Mouse (Mus musculus) kidney, adult 2 months (tissue): ENCODE results near the gene Cstb. TPM values are rescaled to one million over a fixed set of nuclear protein-coding genes. Genes with fewer than 3 reads are reported as not detected.
A peak's percentile ranks its signal among the peaks of the same experiment; 100 is the strongest.

Experiments
- DNase-seq: peaks from one replicate; pipeline ENCODE4 v3.0.0; 2021
- H3K27ac ChIP-seq: fragments of 200-500 bp; 2 replicates; pipeline ENCODE4 v1.5.1; 2012; ENCODE audit warnings: low read depth, low read length, control low read depth, inconsistent platforms; ENCODE audit not compliant: insufficient read depth
- H3K27me3 ChIP-seq: fragments of 200-500 bp; replicated peaks from 2 replicates; pipeline ENCODE4 v1.6.1; 2012; ENCODE audit warnings: mild to moderate bottlenecking, moderate library complexity, low read length, inconsistent platforms; ENCODE audit not compliant: control insufficient read depth, insufficient read depth
- H3K36me3 ChIP-seq: fragments of 200-500 bp; 2 replicates; pipeline ENCODE4 v1.6.1; 2012; ENCODE audit warnings: mild to moderate bottlenecking, moderate library complexity, low read length, inconsistent platforms; ENCODE audit not compliant: control insufficient read depth, insufficient read depth
- H3K4me1 ChIP-seq: fragments of 200-500 bp; 2 replicates; pipeline ENCODE4 v1.6.1; 2011; ENCODE audit warnings: low read length; ENCODE audit not compliant: control insufficient read depth, insufficient read depth
- H3K4me3 ChIP-seq: fragments of 200-500 bp; 2 replicates; pipeline ENCODE4 v1.5.1; 2011; ENCODE audit warnings: mild to moderate bottlenecking, low read depth, low read length, control low read depth; ENCODE audit not compliant: insufficient read depth
- CTCF ChIP-seq: fragments of 200-500 bp; conservative IDR thresholded peaks from 2 replicates; pipeline ENCODE4 v1.5.1; 2011; ENCODE audit warnings: low read depth, mild to moderate bottlenecking, control low read depth, low read length, moderate library complexity, mixed read lengths; ENCODE audit not compliant: insufficient read depth, insufficient read length
- POLR2A ChIP-seq: fragments of 200-500 bp; IDR thresholded peaks from one replicate; pipeline ENCODE4 v1.6.1; 2011; ENCODE audit warnings: low read depth, low read length, control low read depth
- WGBS: fragments of 180-500 bp; shearing (Covaris S2); methylation state at CpG from one replicate; pipeline ENCODE4 v1.1.7; 2018; 5-methylcytosine and 5-hydroxymethylcytosine counted together
- polyA plus RNA-seq: library from polyadenylated mRNA; depleted of rRNA; stranded (reverse); fragments of >200 nt; gene quantifications from 2 replicates; pipeline ENCODE4 v1.2.3, GENCODE M21; 2012; rRNA removed

Cstb gene
- 101 and 115 TPM in 2 replicates for polyA plus RNA-seq

DNA sequence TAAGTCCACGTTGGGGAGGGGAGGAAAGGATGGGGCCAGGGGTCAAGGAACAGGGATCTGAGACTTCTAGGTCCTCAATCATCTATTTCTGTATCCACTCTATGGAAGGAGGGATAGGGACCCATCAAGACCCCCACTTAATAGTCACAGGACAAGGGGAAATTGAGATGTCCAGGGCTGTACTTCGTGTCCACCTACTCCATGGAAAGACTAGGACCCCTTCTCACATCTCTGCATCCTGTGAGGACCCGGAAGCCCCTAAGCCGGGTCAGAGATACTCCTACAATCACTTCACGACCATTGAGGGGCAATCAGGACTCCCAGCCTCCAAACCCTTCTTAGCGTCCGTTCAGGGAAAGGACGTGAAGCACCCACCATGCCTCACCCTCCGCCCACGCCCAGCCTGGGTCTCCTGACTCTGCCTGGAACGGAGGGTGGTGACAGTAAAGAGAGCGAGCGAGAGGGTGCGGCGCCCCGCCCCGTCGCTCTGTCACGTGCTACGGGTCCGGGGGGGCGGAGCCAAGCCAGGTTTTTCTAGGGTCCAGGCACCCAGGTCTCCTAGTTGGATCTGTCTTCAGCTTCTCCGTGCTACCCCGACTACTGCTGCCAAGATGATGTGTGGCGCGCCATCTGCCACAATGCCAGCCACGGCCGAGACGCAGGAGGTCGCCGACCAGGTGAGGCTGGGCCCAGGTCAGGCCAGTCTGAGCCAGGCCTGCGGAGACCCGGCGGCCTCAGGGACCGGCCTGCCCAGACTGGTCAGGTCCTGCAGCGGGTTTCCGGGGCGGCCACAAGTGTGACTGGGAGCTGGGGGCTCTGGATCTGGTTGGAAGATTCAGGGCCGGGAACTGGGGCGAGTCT, at the start of gene Cstb:
TSS of gene Cstb (plus strand) at position 489 of the 861 bp plus-strand sequence.
- DNase-seq = peak; percentile 89
- Histone ChIP-seq H3K36me3 (no peaks in the 10 kb centered on the region), H3K4me3 (peak within 1 kb of the TSS; percentile 86), H3K4me1 (peaks cover 6% of the 10 kb centered on the region; the same call in 1 of the 2 replicates), H3K27me3 (no peaks in the 10 kb centered on the region), H3K27ac (peak within 1 kb of the TSS; percentile 69)
- WGBS = 2% methylated on average over 40 of the region's 40 CpGs
- no peak for TF ChIP-seq CTCF
- no peak for TF ChIP-seq POLR2A

DNA sequence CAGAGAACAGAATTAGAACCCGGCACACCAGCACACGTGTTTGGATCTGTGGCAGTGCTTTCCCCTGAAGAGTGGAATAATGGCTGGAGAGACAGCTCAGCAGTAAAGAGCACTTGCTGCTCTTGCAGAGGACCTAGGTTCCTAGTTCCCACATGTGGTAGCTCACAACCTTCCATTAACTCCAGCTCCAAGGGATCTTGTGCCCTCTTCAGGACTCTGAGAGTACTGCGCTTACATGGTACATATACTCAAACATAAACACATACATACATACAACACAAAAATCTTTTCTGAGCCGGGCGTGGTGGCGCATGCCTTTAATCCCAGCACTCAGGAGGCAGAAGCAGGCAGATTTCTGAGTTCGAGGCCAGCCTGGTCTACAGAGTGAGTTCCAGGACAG, 47.0 kb upstream of the Cstb start:
- no peak for DNase-seq
- no peak overlapping the region for H3K4me3 ChIP-seq
- H3K27ac ChIP-seq = no peak overlapping the region
- TF ChIP-seq CTCF = no peak
- no peak for TF ChIP-seq POLR2A
- H3K27me3 ChIP-seq = no peaks in the 10 kb centered on the region
- H3K36me3 ChIP-seq = no peaks in the 10 kb centered on the region
- H3K4me1 ChIP-seq = no peaks in the 10 kb centered on the region
- WGBS = 97% methylated on average over 7 of the region's 7 CpGs

- Histone ChIP-seq H3K4me1 (no peaks in the 10 kb centered on the region), H3K27me3 (no peaks in the 10 kb centered on the region), H3K4me3 (no peak overlapping the region), H3K36me3 (no peaks in the 10 kb centered on the region), H3K27ac (no peak overlapping the region)
- TF ChIP-seq CTCF = no peak
- no peak for TF ChIP-seq POLR2A
- DNase-seq = no peak
- 81% methylated on average over 3 of the region's 3 CpGs for WGBS
Measured at GRCm38 (mm10) chr10:78383567-78383966, 41.9 kb upstream of the Cstb start.

- TF ChIP-seq POLR2A (no peak), CTCF (no peak)
- H3K36me3 ChIP-seq = no peaks in the 10 kb centered on the region
- H3K27ac ChIP-seq = no peak overlapping the region
- no peak for DNase-seq
- H3K27me3 ChIP-seq = no peaks in the 10 kb centered on the region
- 82% methylated on average over 5 of the region's 5 CpGs for WGBS
- no peaks in the 10 kb centered on the region for H3K4me1 ChIP-seq
- no peak overlapping the region for H3K4me3 ChIP-seq
Measured at GRCm38 (mm10) chr10:78385520-78385919, 39.9 kb upstream of the Cstb start.

GRCm38 (mm10) chr10:78388216-78388980, 37.1 kb upstream of the Cstb start:
- 53% methylated on average over 20 of the region's 20 CpGs for WGBS
- peak; percentile 23 for DNase-seq
- peaks cover 2% of the 10 kb centered on the region; the same call in 1 of the 2 replicates for H3K4me1 ChIP-seq
- no peak for TF ChIP-seq POLR2A
- TF ChIP-seq CTCF = no peak
- H3K4me3 ChIP-seq = no peak overlapping the region
- no peaks in the 10 kb centered on the region for H3K27me3 ChIP-seq
- no peaks in the 10 kb centered on the region for H3K36me3 ChIP-seq
- no peak overlapping the region for H3K27ac ChIP-seq

- Histone ChIP-seq H3K4me3 (no peak overlapping the region), H3K36me3 (no peaks in the 10 kb centered on the region), H3K27me3 (no peaks in the 10 kb centered on the region), H3K27ac (no peak overlapping the region), H3K4me1 (peaks cover 2% of the 10 kb centered on the region; the same call in 1 of the 2 replicates)
- no peak for DNase-seq
- 46% methylated on average over 4 of the region's 4 CpGs for WGBS
- TF ChIP-seq POLR2A (no peak), CTCF (no peak)
Measured at GRCm38 (mm10) chr10:78390982-78391470, 34.4 kb upstream of the Cstb start.
